Mouse (Mus musculus): ENCODE results near the gene Toporsl.

DNA sequence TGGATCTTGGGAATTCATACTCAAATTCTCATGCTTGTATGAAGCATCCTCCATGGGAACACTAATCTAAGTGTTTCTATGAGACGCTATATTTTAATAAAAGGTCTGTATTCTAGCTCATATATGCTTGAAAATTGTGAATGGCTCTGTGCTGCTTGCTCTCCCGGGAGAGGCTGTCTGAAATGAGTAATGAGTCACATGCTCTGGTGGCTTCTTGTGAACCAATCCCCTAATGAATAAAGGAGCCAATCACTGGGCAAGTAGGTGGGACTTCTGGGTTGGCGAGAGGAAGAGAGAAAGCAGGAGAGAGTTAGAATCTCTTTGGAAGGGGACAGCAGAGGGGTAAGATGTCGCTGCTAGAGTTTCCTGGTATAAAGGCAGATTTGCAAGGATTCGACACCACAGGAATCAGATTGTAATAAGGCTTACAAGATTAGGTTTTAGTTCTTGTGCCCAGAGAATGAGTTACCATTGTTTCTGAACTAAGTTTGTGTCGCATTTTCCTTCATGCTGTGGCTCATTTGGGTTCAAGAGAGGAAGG is 9.8 kb upstream of the Toporsl start:
- no peak for TF ChIP-seq CTCF (IDR thresholded peaks at IDR 0.05)
- TF ChIP-seq EP300 (IDR thresholded peaks at IDR 0.05), result no peak

All from lung, postnatal 0 days (tissue).